Mouse (Mus musculus): Measurements from ENCODE around the gene Mrpl58. TPM values are rescaled to one million over a fixed set of nuclear protein-coding genes. Genes with fewer than 3 reads are reported as not detected.

Gene Mrpl58
- total RNA-seq, 1 experiment from 2014 or later = 153 TPM

GRCm38 (mm10) chr11:115457405-115457804 is 53.9 kb downstream of the Mrpl58 start:
- DNase-seq = no peak

DNA sequence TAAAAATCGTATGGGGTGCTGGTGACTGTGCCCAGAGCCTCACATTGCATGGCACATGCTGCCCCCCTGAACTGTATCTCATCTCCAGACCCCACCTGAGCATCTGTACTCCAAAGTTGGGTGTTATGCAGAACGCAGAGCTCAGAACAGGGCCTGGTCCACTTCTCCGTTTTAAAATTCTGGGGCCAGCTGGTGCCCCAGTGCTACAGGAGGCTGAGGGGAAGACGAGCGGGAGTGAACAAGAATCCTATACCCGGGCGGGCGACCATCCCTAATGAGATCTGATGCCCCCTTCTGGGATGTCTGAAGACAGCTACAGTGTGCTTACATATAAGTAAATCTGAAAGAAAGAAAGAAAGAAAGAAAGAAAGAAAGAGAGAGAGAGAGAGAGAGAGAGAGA is 57.4 kb downstream of the Mrpl58 start:
- DNase-seq = no peak

DNA sequence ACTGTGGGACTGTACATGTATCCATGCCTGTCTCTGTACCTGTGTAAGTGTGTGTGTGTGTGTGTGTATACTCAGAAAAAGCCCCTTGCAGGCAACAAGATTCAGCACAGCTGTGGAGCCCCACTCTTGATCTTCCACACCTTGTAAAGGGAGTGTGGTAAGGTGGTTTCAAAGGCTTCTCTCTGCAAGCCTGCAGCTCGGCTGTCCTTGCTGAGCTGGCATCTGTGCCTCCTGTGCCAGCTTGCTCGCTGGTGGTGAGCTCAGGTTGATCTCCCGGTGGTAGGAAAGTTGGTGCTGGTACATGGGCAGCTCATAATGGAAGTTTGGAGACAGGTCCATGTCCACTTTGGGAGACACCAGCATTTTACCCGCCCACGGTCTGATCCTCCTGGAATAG is 58.3 kb downstream of the Mrpl58 start:
- DNase-seq = no peak

Small RNA genes within 50 kb of the gene (microRNA-seq; reads per million reads assigned to microRNA genes)
- gene Mir3968 = 0 reads per million in 2 experiments

Other genes starting within 250 kb of the Mrpl58 start
- 17.5 and 18.1 TPM in 2 replicates for gene Slc9a3r1, start 240.4 kb upstream of the Mrpl58 start, total RNA-seq (2021)
- 19.9 and 22.3 TPM in 2 replicates for gene Tmem104, start 216.3 kb upstream of the Mrpl58 start, total RNA-seq (2021)
- gene Nat9, start 215.9 kb upstream of the Mrpl58 start, total RNA-seq (2021) = 37.3 and 38.1 TPM in 2 replicates
- gene Grin2c, start 136.5 kb upstream of the Mrpl58 start, total RNA-seq (2021) = 2.5 and 3.5 TPM in 2 replicates
- 1,338 and 1,408 TPM in 2 replicates for gene Fdxr, start 126.7 kb upstream of the Mrpl58 start, total RNA-seq (2021)
- gene Fads6, start 106.1 kb upstream of the Mrpl58 start, total RNA-seq (2021) = 75.5 and 93.9 TPM in 2 replicates
- not detected in 2 replicates for gene Otop2, start 96.6 kb upstream of the Mrpl58 start, total RNA-seq (2021)
- 0.62 and 0.79 TPM in 2 replicates for gene Ush1g, start 81.7 kb upstream of the Mrpl58 start, total RNA-seq (2021)
- gene Otop3, start 69.0 kb upstream of the Mrpl58 start, total RNA-seq (2021) = not detected in 2 replicates
- 13.2 and 14.8 TPM in 2 replicates for gene Hid1, start 36.0 kb upstream of the Mrpl58 start, total RNA-seq (2021)
- 59.1 and 82.5 TPM in 2 replicates for gene Cdr2l, start 21.8 kb upstream of the Mrpl58 start, total RNA-seq (2021)
- 518 and 521 TPM in 2 replicates for gene Atp5h, start 16.2 kb downstream of the Mrpl58 start, total RNA-seq (2021)
- 59.9 and 72.4 TPM in 2 replicates for gene Kctd2, start 16.4 kb downstream of the Mrpl58 start, total RNA-seq (2021)
- gene Trim80, start 36.8 kb downstream of the Mrpl58 start, total RNA-seq (2021) = 0.21 TPM in 1 of 2 replicates, not detected in the other
- not detected in 2 replicates for gene Slc16a5, start 58.7 kb downstream of the Mrpl58 start, total RNA-seq (2021)
- gene Armc7, start 71.9 kb downstream of the Mrpl58 start, total RNA-seq (2021) = 11.4 and 11.5 TPM in 2 replicates
- gene Nt5c, start 88.1 kb downstream of the Mrpl58 start, total RNA-seq (2021) = 131 and 151 TPM in 2 replicates
- 91.7 and 92.8 TPM in 2 replicates for gene Jpt1, start 110.6 kb downstream of the Mrpl58 start, total RNA-seq (2021)
- gene Sumo2, start 132.5 kb downstream of the Mrpl58 start, total RNA-seq (2021) = 254 and 263 TPM in 2 replicates
- gene Nup85, start 160.7 kb downstream of the Mrpl58 start, total RNA-seq (2021) = 54.0 and 60.7 TPM in 2 replicates
- 89.3 and 99.8 TPM in 2 replicates for gene Mrps7, start 200.2 kb downstream of the Mrpl58 start, total RNA-seq (2021)
- gene Gga3, start 200.3 kb downstream of the Mrpl58 start, total RNA-seq (2021) = 25.4 and 31.1 TPM in 2 replicates
- 135 and 205 TPM in 2 replicates for gene Mif4gd, start 209.2 kb downstream of the Mrpl58 start, total RNA-seq (2021)
- gene Slc25a19, start 224.5 kb downstream of the Mrpl58 start, total RNA-seq (2021) = 107 and 114 TPM in 2 replicates

All from adrenal gland, postnatal 25 days (tissue).